Mouse (Mus musculus): ENCODE results near the gene Gm20458. TPM values are rescaled to one million over a fixed set of nuclear protein-coding genes. Genes with fewer than 3 reads are reported as not detected.

Gene Gm20458
- total and polyA plus RNA-seq, 2 experiments from 2014 or later, result 6.9 to 15.0 TPM

DNA sequence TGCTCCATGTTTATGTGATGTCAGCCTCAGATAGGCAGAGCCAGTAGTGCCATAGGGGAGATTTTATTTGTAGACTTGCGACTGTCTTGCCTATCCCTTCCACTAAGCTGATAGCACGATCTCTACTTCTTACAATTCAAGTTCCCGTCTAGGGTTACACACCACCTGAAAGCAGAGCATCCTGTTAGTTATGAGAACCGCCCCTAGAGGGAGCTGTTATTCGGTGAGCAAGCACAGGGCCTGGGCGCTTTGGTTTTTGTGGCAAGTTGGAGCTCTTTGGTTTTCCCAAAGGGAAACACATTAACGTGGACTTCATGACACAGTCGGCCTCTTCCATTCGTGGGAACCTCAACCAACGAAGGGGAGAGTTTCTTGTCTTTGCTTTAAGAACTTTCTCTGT, 9.5 kb downstream of the Gm20458 start:
- TF ChIP-seq CTCF (IDR thresholded peaks at IDR 0.05), result peak; percentile 71
- Histone ChIP-seq H3K27ac (ENCODE audit: low read depth, low read length) (no peak overlapping the region), H3K4me1 (ENCODE audit: insufficient read depth, low read length) (no peaks in the 10 kb centered on the region), H3K27me3 (ENCODE audit: insufficient read depth, low read length) (no peaks in the 10 kb centered on the region), H3K9ac (replicated peaks; ENCODE audit: low read length, poor library complexity, severe bottlenecking) (no peak overlapping the region), H3K4me3 (ENCODE audit: low read depth, low read length) (no peak overlapping the region), H3K9me3 (ENCODE audit: low read length) (no peaks in the 10 kb centered on the region), H3K36me3 (ENCODE audit: insufficient read depth, low read length) (peaks cover 49% of the 10 kb centered on the region), H3K4me2 (ENCODE audit: low read depth, low read length, poor library complexity, severe bottlenecking) (no peak overlapping the region)
- DNase-seq (ENCODE audit: low spot score), result peak; percentile 51
- WGBS, result 28% methylated on average over 10 of the region's 10 CpGs
- no peak for ATAC-seq (ENCODE audit: low FRiP score)

DNA sequence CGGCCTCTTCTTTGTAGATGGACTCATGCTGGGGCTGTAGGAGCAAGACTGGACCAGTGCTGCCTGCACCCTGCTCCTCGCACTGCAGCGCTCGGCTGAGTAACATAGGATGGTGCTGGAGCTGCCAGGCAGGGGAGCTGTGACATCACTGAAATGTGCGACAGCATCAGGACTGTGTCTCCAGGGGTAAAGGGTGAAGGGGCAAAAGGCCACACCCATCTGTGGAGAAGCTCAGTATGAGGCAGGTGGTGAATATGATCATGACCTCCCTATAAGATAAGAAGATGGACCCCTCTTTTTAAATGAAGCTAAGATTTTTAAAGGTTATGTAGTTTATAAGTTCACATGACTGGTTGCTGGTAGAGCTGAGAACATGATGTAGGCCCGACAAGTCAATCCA, 12.9 kb downstream of the Gm20458 start, which contains the start of gene Trp53tg5:
Trp53tg5 (minus strand) TSS at position 101 of the 400 bp plus-strand sequence.
- Histone ChIP-seq H3K9me3 (ENCODE audit: low read length) (no peaks in the 10 kb centered on the region), H3K9ac (replicated peaks; ENCODE audit: low read length, poor library complexity, severe bottlenecking) (no peak within 1 kb of the TSS), H3K4me2 (ENCODE audit: low read depth, low read length, poor library complexity, severe bottlenecking) (no peak within 1 kb of the TSS), H3K27ac (ENCODE audit: low read depth, low read length) (no peak within 1 kb of the TSS), H3K27me3 (ENCODE audit: insufficient read depth, low read length) (no peaks in the 10 kb centered on the region), H3K36me3 (ENCODE audit: insufficient read depth, low read length) (peaks cover 36% of the 10 kb centered on the region), H3K4me1 (ENCODE audit: insufficient read depth, low read length) (no peaks in the 10 kb centered on the region), H3K4me3 (ENCODE audit: low read depth, low read length) (no peak within 1 kb of the TSS)
- ATAC-seq (ENCODE audit: low FRiP score) (no peak), DNase-seq (ENCODE audit: low spot score) (no peak)
- TF ChIP-seq CTCF (IDR thresholded peaks at IDR 0.05), result no peak
- WGBS, result 79% methylated on average over 6 of the region's 6 CpGs

DNA sequence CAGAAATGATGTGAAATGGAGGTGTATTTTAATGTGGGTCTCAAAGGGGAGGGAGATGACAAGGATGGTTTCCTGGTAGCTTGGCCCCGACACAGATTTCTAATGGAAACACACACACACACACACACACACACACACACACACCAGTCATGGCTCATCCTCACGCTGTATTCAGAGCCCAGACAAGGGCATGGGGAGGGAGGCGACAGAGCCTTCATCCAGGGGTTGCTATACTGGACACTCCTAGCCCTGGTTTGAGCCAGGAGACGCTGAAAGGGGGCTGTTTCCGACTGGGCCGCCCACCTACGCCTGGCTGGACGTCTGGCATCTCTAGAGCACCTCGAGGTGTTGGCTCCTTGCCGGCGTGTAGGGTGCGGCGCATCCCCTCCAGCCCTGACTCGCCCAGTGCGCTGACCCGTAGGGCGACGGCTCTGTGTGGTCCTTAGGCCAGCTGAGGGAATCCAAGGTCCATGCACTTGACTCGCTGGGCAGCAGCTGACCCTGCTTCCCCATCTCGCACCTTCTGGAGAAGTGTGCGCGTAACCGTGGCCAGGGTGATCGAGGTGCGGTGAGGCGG, 25.0 kb downstream of the Gm20458 start, which contains the start of gene Dbndd2:
Dbndd2 (plus strand) TSS at position 426 of the 577 bp plus-strand sequence.
- 1% methylated on average over 26 of the region's 26 CpGs for WGBS
- Histone ChIP-seq H3K36me3 (ENCODE audit: insufficient read depth, low read length) (peaks cover 12% of the 10 kb centered on the region), H3K4me1 (ENCODE audit: insufficient read depth, low read length) (no peaks in the 10 kb centered on the region), H3K9ac (replicated peaks; ENCODE audit: low read length, poor library complexity, severe bottlenecking) (peak within 1 kb of the TSS; percentile 78), H3K27me3 (ENCODE audit: insufficient read depth, low read length) (no peaks in the 10 kb centered on the region), H3K9me3 (ENCODE audit: low read length) (no peaks in the 10 kb centered on the region), H3K27ac (ENCODE audit: low read depth, low read length) (peak within 1 kb of the TSS; percentile 59; the same call in 1 of the 2 replicates), H3K4me3 (ENCODE audit: low read depth, low read length) (peak within 1 kb of the TSS; percentile 89), H3K4me2 (ENCODE audit: low read depth, low read length, poor library complexity, severe bottlenecking) (peak within 1 kb of the TSS; percentile 99)
- no peak for TF ChIP-seq CTCF (IDR thresholded peaks at IDR 0.05)
- DNase-seq (ENCODE audit: low spot score) (peak; percentile 20), ATAC-seq (ENCODE audit: low FRiP score) (peak; percentile 41; the same call in 1 of the 2 replicates)

DNA sequence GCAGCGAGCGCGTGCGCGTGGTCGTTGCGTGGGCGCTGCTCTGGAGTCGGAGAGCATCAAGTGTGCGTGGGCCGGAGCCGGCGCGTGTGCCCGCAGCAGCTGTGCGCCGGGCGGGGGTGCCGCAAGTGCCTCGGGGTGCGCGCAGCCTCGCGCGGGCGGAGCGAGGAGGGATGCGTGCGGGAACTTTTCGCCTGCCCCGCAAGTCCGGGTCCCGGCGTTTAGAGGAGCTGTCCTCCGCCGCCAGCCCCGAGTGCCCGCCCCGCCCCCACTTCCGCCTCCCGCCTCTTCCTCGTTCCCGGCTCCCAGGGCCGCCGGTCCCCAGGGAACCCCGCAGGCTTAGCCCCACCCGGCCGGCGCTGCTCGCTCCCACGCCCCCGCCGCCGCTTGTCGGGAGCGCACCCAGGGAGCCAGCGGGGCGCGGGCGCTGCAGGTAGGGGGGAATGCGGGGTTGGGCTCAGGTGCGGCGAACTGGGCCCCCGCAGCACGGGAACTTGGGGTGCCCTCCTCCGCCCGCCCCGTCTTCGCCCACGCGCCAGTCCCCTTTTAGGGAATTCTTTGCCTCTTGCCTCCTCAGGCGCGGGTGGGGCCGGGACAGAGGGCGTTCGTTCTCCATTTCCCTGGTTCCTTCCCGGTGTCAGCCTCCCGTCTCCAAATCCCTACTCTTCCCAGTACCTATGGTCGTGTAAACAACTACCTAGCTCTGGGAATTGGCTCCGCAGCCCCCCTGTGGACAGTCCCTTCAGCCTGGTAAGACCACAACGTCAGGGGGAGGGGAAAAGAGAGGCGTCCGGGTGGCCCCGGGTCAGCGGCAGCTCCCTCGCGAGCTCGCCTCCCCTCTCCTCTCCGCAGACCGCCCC, 25.7 kb downstream of the Gm20458 start:
- peak overlapping the region; percentile 78 for H3K9ac ChIP-seq (replicated peaks; ENCODE audit: low read length, poor library complexity, severe bottlenecking)
- H3K9me3 ChIP-seq (ENCODE audit: low read length), result no peaks in the 10 kb centered on the region
- H3K36me3 ChIP-seq (ENCODE audit: insufficient read depth, low read length), result peaks cover 15% of the 10 kb centered on the region
- under 1% methylated on average over 60 of the region's 90 CpGs for WGBS
- peak overlapping the region; percentile 89 for H3K4me3 ChIP-seq (ENCODE audit: low read depth, low read length)
- H3K27ac ChIP-seq (ENCODE audit: low read depth, low read length), result peak overlapping the region; percentile 59; the same call in 1 of the 2 replicates
- peak overlapping the region; percentile 99 for H3K4me2 ChIP-seq (ENCODE audit: low read depth, low read length, poor library complexity, severe bottlenecking)
- DNase-seq (ENCODE audit: low spot score) (peak; percentile 71), ATAC-seq (ENCODE audit: low FRiP score) (peak; percentile 78)
- H3K27me3 ChIP-seq (ENCODE audit: insufficient read depth, low read length), result no peaks in the 10 kb centered on the region
- no peak for TF ChIP-seq CTCF (IDR thresholded peaks at IDR 0.05)
- H3K4me1 ChIP-seq (ENCODE audit: insufficient read depth, low read length), result no peaks in the 10 kb centered on the region

DNA sequence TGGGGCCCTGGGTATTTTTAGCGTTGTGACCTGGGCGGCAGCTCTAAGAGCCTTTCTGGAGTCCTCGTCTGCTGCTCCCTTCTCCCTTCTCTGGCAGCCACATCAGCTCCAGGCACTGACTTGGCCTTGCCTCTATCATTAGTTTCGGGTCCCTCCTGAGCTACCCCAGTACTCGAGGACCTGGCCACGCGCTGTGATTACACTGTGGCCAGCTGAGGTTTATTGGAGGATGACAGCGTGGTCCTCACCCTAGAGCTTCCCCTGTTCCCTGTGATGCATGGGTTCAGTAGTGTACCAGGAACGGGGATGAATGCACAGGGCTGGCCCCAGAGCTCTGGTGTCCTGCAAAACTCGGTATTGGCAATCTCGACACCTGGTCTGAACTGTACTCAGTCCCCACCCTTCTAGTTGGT, 26.4 kb downstream of the Gm20458 start:
- Histone ChIP-seq H3K9me3 (ENCODE audit: low read length) (no peaks in the 10 kb centered on the region), H3K36me3 (ENCODE audit: insufficient read depth, low read length) (peaks cover 15% of the 10 kb centered on the region), H3K4me3 (ENCODE audit: low read depth, low read length) (peak overlapping the region; percentile 89), H3K27me3 (ENCODE audit: insufficient read depth, low read length) (no peaks in the 10 kb centered on the region), H3K4me1 (ENCODE audit: insufficient read depth, low read length) (no peaks in the 10 kb centered on the region), H3K9ac (replicated peaks; ENCODE audit: low read length, poor library complexity, severe bottlenecking) (peak overlapping the region; percentile 78), H3K27ac (ENCODE audit: low read depth, low read length) (no peak overlapping the region; the same call in 1 of the 2 replicates), H3K4me2 (ENCODE audit: low read depth, low read length, poor library complexity, severe bottlenecking) (peak overlapping the region; percentile 99)
- DNase-seq (ENCODE audit: low spot score) (no peak), ATAC-seq (ENCODE audit: low FRiP score) (no peak)
- 16% methylated on average over 11 of the region's 11 CpGs for WGBS
- no peak for TF ChIP-seq CTCF (IDR thresholded peaks at IDR 0.05)
